Mouse (Mus musculus) embryonic facial prominence, embryonic 15.5 days (tissue): Measurements from ENCODE around the gene Wrnip1. TPM values are rescaled to one million over a fixed set of nuclear protein-coding genes. Genes with fewer than 3 reads are reported as not detected.

ENCODE experiments used
- ATAC-seq: fragments of 200-750 bp; cut with Nextera tagmentation; 2 replicates; pipeline ENCODE4 v1.8.0; 2017; ENCODE audit warnings: low read depth, moderate TSS enrichment; ENCODE audit not compliant: insufficient number of reproducible peaks, low FRiP score, low TSS enrichment
- H3K27ac ChIP-seq: fragments of 300-500 bp; sonication (generic); replicated peaks from 2 replicates; pipeline ENCODE4 v1.5.1; 2015; ENCODE audit warnings: mild to moderate bottlenecking, inconsistent platforms
- H3K27me3 ChIP-seq: fragments of 300-500 bp; sonication (generic); 2 replicates; pipeline ENCODE4 v1.6.1; 2015; ENCODE audit warnings: inconsistent platforms
- H3K36me3 ChIP-seq: fragments of 300-500 bp; sonication (generic); 2 replicates; pipeline ENCODE4 v1.6.1; 2015; ENCODE audit warnings: mild to moderate bottlenecking, inconsistent platforms
- H3K4me1 ChIP-seq: fragments of 300-500 bp; sonication (generic); 2 replicates; pipeline ENCODE4 v1.6.1; 2015; ENCODE audit warnings: inconsistent platforms
- H3K4me2 ChIP-seq: fragments of 300-500 bp; sonication (generic); replicated peaks from 2 replicates; pipeline ENCODE4 v1.6.1; 2015; ENCODE audit warnings: mild to moderate bottlenecking, inconsistent platforms
- H3K4me3 ChIP-seq: fragments of 300-500 bp; sonication (generic); replicated peaks from 2 replicates; pipeline ENCODE4 v1.5.1; 2015; ENCODE audit warnings: mild to moderate bottlenecking, inconsistent platforms
- H3K9ac ChIP-seq: fragments of 300-500 bp; sonication (generic); 2 replicates; pipeline ENCODE4 v1.6.1; 2015; ENCODE audit warnings: inconsistent platforms
- H3K9me3 ChIP-seq: fragments of 300-500 bp; sonication (generic); replicated peaks from 2 replicates; pipeline ENCODE4 v1.6.1; 2016; ENCODE audit warnings: inconsistent platforms
- WGBS: fragments of 180-500 bp; shearing (Covaris S2); methylation state at CpG from one replicate; pipeline ENCODE4 v1.1.7; 2015; 5-methylcytosine and 5-hydroxymethylcytosine counted together
- polyA plus RNA-seq: library from polyadenylated mRNA; unstranded; fragments of >200 nt; fragmentation: Nextera tagmentation; extraction: Ambion mirVana; gene quantifications from 2 replicates; pipeline ENCODE4 v1.2.1, GENCODE M21; 2015

Wrnip1 gene
- polyA plus RNA-seq, 1 experiment from 2014 or later: 31.6 TPM

DNA sequence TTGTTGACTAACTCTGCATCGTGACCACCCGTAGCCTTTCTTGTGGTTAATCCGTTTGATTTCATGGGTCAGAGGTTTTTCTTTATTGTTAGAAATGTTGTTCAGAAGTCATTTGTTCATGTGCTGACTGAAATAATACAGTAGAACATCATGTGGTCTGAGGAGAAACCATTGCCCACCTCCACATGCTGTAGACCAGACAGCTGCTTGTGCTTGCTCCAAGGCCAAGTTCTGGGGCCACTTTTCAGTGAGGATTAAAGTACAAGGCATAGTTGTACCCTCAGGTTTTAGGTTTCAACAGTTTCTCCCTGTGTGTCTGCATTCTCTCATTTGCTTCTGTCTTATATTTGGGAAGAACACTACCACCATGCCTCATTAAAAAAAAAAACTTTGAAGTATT, 5.8 kb downstream of the Wrnip1 start:
- Histone ChIP-seq H3K27ac (no peak overlapping the region), H3K9me3 (no peaks in the 10 kb centered on the region), H3K4me2 (no peak overlapping the region), H3K27me3 (no peaks in the 10 kb centered on the region), H3K36me3 (peaks cover 23% of the 10 kb centered on the region), H3K4me1 (peaks cover 15% of the 10 kb centered on the region), H3K9ac (no peak overlapping the region), H3K4me3 (no peak overlapping the region)
- no peak for ATAC-seq
- WGBS: 79% methylated on average over 3 of the region's 3 CpGs

- Histone ChIP-seq H3K4me3 (no peak overlapping the region), H3K27ac (no peak overlapping the region), H3K9ac (no peak overlapping the region), H3K9me3 (no peaks in the 10 kb centered on the region), H3K36me3 (peaks cover 55% of the 10 kb centered on the region), H3K4me1 (no peaks in the 10 kb centered on the region), H3K27me3 (no peaks in the 10 kb centered on the region), H3K4me2 (no peak overlapping the region)
- 90% methylated on average over 3 of the region's 3 CpGs for WGBS
- 0 out of 2 replicates have a peak, but pooled peaks have one; percentile 58 for ATAC-seq
Observed at GRCm38 (mm10) chr13:32819241-32819640, 17.4 kb downstream of the Wrnip1 start.

GRCm38 (mm10) chr13:32819926-32820325, 18.1 kb downstream of the Wrnip1 start:
- no peak overlapping the region for H3K4me3 ChIP-seq
- no peaks in the 10 kb centered on the region for H3K4me1 ChIP-seq
- H3K9me3 ChIP-seq: no peaks in the 10 kb centered on the region
- no peak overlapping the region for H3K4me2 ChIP-seq
- no peak overlapping the region for H3K27ac ChIP-seq
- H3K9ac ChIP-seq: no peak overlapping the region
- peaks cover 50% of the 10 kb centered on the region for H3K36me3 ChIP-seq
- ATAC-seq: no peak
- no peaks in the 10 kb centered on the region for H3K27me3 ChIP-seq
- WGBS: 90% methylated on average over 5 of the region's 5 CpGs

GRCm38 (mm10) chr13:32821671-32822070, 19.8 kb downstream of the Wrnip1 start:
- H3K27ac ChIP-seq: no peak overlapping the region
- no peak overlapping the region for H3K9ac ChIP-seq
- H3K9me3 ChIP-seq: no peaks in the 10 kb centered on the region
- ATAC-seq: no peak
- no peaks in the 10 kb centered on the region for H3K27me3 ChIP-seq
- H3K4me2 ChIP-seq: no peak overlapping the region
- 97% methylated on average over 4 of the region's 4 CpGs for WGBS
- H3K4me3 ChIP-seq: no peak overlapping the region
- H3K4me1 ChIP-seq: no peaks in the 10 kb centered on the region
- peaks cover 44% of the 10 kb centered on the region for H3K36me3 ChIP-seq

DNA sequence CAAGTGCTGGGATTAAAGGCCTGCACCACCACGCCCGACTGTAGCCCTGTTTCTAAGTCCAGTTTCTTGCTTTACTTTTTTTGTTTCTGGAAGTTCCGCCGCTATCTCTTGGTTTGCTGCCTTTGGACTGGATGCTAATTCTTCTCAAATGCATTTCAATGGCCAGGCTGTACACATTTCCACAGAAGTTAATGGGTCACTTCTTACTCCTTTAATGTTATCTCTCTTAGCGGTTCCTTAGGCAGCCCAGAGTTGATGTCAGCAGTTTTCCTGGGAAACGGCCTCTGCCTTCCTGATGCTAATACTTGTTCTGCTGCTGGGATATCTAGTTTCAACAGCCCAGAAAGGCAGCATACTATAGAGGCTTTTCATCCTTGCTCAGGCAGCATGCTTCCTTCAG, 21.3 kb downstream of the Wrnip1 start:
- Histone ChIP-seq H3K4me1 (no peaks in the 10 kb centered on the region), H3K9me3 (no peaks in the 10 kb centered on the region), H3K27ac (no peak overlapping the region), H3K4me2 (no peak overlapping the region), H3K4me3 (no peak overlapping the region), H3K36me3 (peaks cover 34% of the 10 kb centered on the region), H3K9ac (no peak overlapping the region), H3K27me3 (no peaks in the 10 kb centered on the region)
- 78% methylated on average over 6 of the region's 6 CpGs for WGBS
- no peak for ATAC-seq

DNA sequence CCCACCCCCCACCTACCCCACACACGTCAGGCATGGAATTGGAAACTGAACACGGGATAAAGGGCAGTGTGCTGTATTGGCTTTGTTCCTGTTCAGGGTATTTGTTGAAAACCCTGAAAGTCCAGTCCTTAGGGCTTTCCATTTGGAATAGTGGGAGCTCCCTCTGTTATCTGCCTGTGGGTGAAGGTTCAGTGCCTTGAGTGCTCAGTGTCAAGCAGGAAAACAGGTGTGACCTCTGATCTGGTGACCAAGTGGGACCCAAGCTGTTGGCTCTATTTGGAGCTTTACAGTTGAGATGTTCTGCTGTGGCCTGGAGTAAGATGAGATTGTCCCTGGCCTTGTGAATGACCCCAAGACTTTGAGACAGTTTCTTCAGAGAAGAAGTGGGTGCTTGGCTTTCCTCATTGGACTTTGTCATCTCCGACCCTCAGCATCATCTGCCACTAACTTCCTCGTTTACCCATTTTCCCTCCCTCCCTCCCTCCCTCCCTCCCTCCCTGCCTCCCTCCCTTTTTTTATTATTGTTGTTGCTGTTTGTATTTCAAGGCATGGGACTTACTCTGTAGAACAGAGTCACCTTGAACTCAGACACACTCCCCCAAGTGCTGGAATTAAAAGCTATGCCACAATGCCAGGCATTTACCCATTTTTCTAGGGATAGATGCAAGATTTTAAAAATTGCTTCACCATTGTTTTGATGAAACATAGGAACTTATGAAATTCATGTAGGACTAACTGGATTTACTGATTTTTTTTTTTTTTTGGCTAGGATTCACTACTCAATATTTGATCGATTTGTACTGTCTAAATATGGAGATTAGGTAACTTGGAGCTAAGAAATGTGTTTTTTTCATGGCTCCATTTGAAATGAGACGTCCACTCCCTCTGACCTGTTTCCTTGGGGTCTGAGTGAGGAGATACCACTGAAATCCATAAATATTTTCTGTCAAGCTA, 22.8 kb downstream of the Wrnip1 start:
- ATAC-seq: no peak
- no peak overlapping the region for H3K4me3 ChIP-seq
- no peaks in the 10 kb centered on the region for H3K27me3 ChIP-seq
- H3K36me3 ChIP-seq: peaks cover 23% of the 10 kb centered on the region; the same call in 1 of the 2 replicates
- WGBS: 77% methylated on average over 6 of the region's 6 CpGs
- no peak overlapping the region for H3K9ac ChIP-seq
- H3K4me2 ChIP-seq: no peak overlapping the region
- no peaks in the 10 kb centered on the region for H3K4me1 ChIP-seq
- no peak overlapping the region for H3K27ac ChIP-seq
- no peaks in the 10 kb centered on the region for H3K9me3 ChIP-seq

DNA sequence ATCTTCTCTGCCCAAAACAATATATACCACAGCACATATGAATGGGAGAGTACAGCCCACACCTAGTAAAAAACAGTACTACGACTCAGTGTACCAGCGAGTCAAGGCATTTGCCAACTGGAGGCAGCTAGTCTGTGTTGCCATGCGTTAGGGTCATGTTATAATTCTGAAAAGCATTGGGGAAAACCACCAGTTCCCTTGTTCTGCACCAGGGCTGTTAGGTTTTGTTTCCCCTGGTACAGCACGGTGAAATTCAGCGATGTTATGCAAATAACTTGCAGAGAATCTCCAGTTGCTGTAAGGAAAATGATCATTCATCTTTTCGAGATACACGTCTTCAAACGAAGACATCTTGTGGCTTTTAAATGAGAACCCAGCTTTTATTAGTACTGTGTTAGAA, 23.7 kb downstream of the Wrnip1 start:
- ATAC-seq: no peak
- Histone ChIP-seq H3K4me2 (no peak overlapping the region), H3K4me1 (no peaks in the 10 kb centered on the region), H3K36me3 (peaks cover 14% of the 10 kb centered on the region; the same call in 1 of the 2 replicates), H3K9ac (no peak overlapping the region), H3K4me3 (no peak overlapping the region), H3K9me3 (no peaks in the 10 kb centered on the region), H3K27ac (no peak overlapping the region), H3K27me3 (no peaks in the 10 kb centered on the region)
- WGBS: 87% methylated on average over 8 of the region's 8 CpGs

GRCm38 (mm10) chr13:32827111-32827822, 25.4 kb downstream of the Wrnip1 start:
- no peaks in the 10 kb centered on the region for H3K27me3 ChIP-seq
- ATAC-seq: no peak
- no peaks in the 10 kb centered on the region for H3K9me3 ChIP-seq
- WGBS: 73% methylated on average over 3 of the region's 3 CpGs
- no peak overlapping the region for H3K4me3 ChIP-seq
- H3K4me2 ChIP-seq: no peak overlapping the region
- no peaks in the 10 kb centered on the region for H3K36me3 ChIP-seq
- H3K4me1 ChIP-seq: no peaks in the 10 kb centered on the region
- H3K9ac ChIP-seq: no peak overlapping the region
- H3K27ac ChIP-seq: no peak overlapping the region

DNA sequence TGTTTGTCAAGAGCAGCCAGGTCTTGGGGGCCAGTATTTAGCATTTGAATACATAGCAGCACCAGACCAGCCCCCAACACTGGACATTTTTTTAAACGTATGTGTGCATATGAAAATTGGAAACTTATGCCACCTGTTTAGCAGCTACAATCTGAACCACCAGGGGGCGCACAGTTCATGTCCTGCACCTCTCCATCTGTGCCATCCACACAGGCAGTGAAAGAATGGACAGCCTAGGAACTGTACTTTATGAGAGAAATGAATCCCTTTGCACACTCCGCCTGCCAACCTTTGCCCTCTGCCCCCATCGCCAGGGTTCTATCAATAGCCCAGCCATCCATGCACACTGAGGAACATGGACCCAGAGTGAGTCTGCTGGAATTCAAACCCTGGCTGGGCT, 26.1 kb downstream of the Wrnip1 start:
- Histone ChIP-seq H3K36me3 (no peaks in the 10 kb centered on the region), H3K9ac (no peak overlapping the region), H3K4me1 (no peaks in the 10 kb centered on the region), H3K27ac (no peak overlapping the region), H3K4me3 (no peak overlapping the region), H3K27me3 (no peaks in the 10 kb centered on the region), H3K9me3 (no peaks in the 10 kb centered on the region), H3K4me2 (no peak overlapping the region)
- WGBS: 53% methylated on average over 4 of the region's 4 CpGs
- no peak for ATAC-seq

DNA sequence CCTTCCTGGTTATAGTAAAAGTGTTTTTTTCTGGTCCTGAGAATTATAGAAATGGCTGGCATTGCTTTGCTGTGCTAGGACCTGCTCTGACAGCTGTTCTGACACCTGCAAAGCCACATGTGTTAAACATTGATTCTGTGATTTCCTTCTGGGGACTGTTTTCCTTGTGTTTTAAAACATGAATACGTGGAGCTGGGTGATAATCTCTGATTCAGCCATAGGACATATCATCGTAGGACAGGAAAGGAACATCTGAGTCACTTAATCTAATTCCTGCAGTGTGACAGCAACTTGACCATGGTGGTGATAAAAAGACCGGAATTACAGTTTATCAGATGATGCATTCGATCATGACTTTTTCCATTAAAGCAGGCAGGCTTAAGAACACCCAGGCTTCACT, 27.0 kb downstream of the Wrnip1 start:
- WGBS: 78% methylated on average over 4 of the region's 4 CpGs
- no peak overlapping the region for H3K4me3 ChIP-seq
- no peak overlapping the region for H3K27ac ChIP-seq
- H3K27me3 ChIP-seq: no peaks in the 10 kb centered on the region
- no peak for ATAC-seq
- H3K36me3 ChIP-seq: no peaks in the 10 kb centered on the region
- H3K4me2 ChIP-seq: no peak overlapping the region
- no peaks in the 10 kb centered on the region for H3K4me1 ChIP-seq
- H3K9ac ChIP-seq: no peak overlapping the region
- no peaks in the 10 kb centered on the region for H3K9me3 ChIP-seq

DNA sequence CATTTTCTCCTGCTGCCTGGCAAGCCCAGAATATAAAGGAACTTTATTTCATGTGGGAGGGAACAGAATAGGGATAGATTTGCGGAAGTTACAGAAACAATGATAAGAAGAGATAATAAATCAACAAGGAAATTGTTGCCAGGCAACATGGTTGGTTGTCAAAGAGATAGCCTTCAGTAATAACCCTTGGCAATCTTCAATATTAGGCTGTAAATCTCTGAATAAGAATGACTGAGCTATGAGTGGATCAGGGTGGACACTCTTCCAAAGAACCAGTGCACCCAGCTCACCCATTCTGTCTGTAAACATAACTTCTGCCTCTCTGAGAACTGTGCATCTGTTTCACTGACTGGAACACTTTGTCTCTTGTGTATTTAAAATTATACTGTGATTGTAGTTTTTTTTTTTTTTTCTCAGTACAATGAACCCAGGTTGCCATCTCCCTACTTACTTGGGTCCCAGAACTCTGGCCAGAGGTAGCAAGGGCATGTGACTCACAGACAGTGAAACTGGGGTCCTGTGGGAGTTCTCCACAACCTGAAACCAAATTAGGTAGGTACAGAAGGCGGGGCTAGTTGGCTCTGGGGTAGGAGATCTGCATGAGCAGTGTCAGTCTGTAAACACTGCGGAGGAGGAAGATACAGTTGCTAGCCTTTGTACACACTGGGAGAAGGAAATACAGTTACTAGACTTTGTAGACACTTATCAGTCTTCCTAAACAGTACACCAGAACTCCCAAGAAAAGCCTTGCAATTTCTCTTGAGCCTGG, 29.9 kb downstream of the Wrnip1 start:
- H3K27me3 ChIP-seq: no peaks in the 10 kb centered on the region
- H3K36me3 ChIP-seq: no peaks in the 10 kb centered on the region
- no peaks in the 10 kb centered on the region for H3K4me1 ChIP-seq
- H3K4me3 ChIP-seq: no peak overlapping the region
- no peak overlapping the region for H3K9ac ChIP-seq
- no peak overlapping the region for H3K27ac ChIP-seq
- H3K9me3 ChIP-seq: no peaks in the 10 kb centered on the region
- no peak overlapping the region for H3K4me2 ChIP-seq
- no peak for ATAC-seq
- WGBS: 82% methylated on average over 3 of the region's 3 CpGs
